In genomic region chr19:57825271-57826207, GRCm38 (mm10) we compare ENCODE assay signal across 11 mouse cellular contexts.
A peak's percentile ranks its signal among the peaks of the same experiment; 100 is the strongest.
DNase-seq lines count a peak whose midpoint lies in the region; ATAC-seq and TF ChIP-seq lines count a peak whose summit lies in the region.
"Had no signal": no experiment of that assay in that cellular context is flagged by ENCODE, and none has a peak within 500 bp of the region (broad histone marks: within the 10 kb centered on the region; RNA-seq: fewer than 3 reads in every experiment).

No protein-coding gene starts in this region.

- TF ChIP-seq EP300 in heart, adult 2 months (IDR thresholded peaks at IDR 0.05; ENCODE audit: insufficient read depth, low read depth, low read length), result no peak

- TF ChIP-seq CTCF in heart, adult 2 months (IDR thresholded peaks at IDR 0.05), result peak; percentile 21; the same call in 1 of the 2 replicates
- TF ChIP-seq CTCF in embryonic fibroblast, embryonic 13.5 days (IDR thresholded peaks at IDR 0.05; ENCODE audit: borderline replicate concordance, insufficient read depth, low read length), result peak; percentile 40; the same call in 1 of the 2 replicates

- no peak for ATAC-seq in heart, embryonic 11.5 days (replicated peaks; ENCODE audit: insufficient number of reproducible peaks, low FRiP score, low TSS enrichment)
- no peak for ATAC-seq in forebrain, embryonic 11.5 days (replicated peaks; ENCODE audit: low FRiP score)

- H3K4me1 ChIP-seq in heart, adult 2 months (ENCODE audit: control insufficient read depth, insufficient read depth, low read length), result no peaks in the 10 kb centered on the region; the same call in 1 of the 2 replicates
- H3K4me1 ChIP-seq in heart, embryonic 11.5 days (ENCODE audit: control insufficient read depth, insufficient read depth, low read length), result no peaks in the 10 kb centered on the region
- H3K4me1 ChIP-seq in embryonic fibroblast, embryonic 13.5 days (ENCODE audit: control insufficient read depth, insufficient read depth, low read length), result peaks cover 5% of the 10 kb centered on the region
- H3K4me1 ChIP-seq in forebrain, embryonic 11.5 days (replicated peaks; ENCODE audit: control insufficient read depth, insufficient read depth, low read length), result no peaks in the 10 kb centered on the region
- H3K4me1 ChIP-seq: embryonic facial prominence, embryonic 10.5 days had no signal

- H3K9ac ChIP-seq in heart, adult 2 months (ENCODE audit: low read depth, low read length), result no peak overlapping the region
- no peak overlapping the region for H3K9ac ChIP-seq in heart, embryonic 11.5 days (ENCODE audit: low read depth, low read length)
- no peak overlapping the region for H3K9ac ChIP-seq in forebrain, embryonic 11.5 days (ENCODE audit: low read length)
- H3K9ac ChIP-seq: limb, embryonic 15.5 days had no signal

- no peak for DNase-seq in heart, adult 2 months
- peak; percentile 46 to 51 for DNase-seq in right cerebral cortex, adult 2 months (ENCODE audit: low spot score in 2 of 2)
- DNase-seq in right cerebral cortex, postnatal 14 days, result no peak
- peak; percentile 19 for DNase-seq in testis, postnatal 14 days (ENCODE audit: low spot score)
- no peak for DNase-seq in forebrain, embryonic 11.5 days (ENCODE audit: low spot score)
- DNase-seq in spleen, postnatal 36 days (ENCODE audit: low spot score in 2 of 2), result no peak

- H3K4me3 ChIP-seq in heart, adult 2 months, result no peak overlapping the region
- H3K4me3 ChIP-seq in heart, embryonic 11.5 days (ENCODE audit: low read depth, low read length), result no peak overlapping the region
- no peak overlapping the region for H3K4me3 ChIP-seq in embryonic fibroblast, embryonic 13.5 days (ENCODE audit: insufficient read depth, low read length)
- no peak overlapping the region for H3K4me3 ChIP-seq in forebrain, embryonic 11.5 days (ENCODE audit: low read depth, low read length)
- H3K4me3 ChIP-seq: embryonic facial prominence, embryonic 10.5 days; limb, embryonic 15.5 days had no signal

- WGBS in heart, adult 2 months, result 81% methylated on average over 13 of the region's 13 CpGs
- WGBS in heart, embryonic 11.5 days (ENCODE audit: insufficient replicate concordance), result 79% methylated on average over 13 of the region's 13 CpGs
- WGBS in forebrain, embryonic 11.5 days, result 92% methylated on average over 13 of the region's 13 CpGs

- H3K79me2 ChIP-seq in heart, adult 2 months (replicated peaks; ENCODE audit: control insufficient read depth, insufficient read depth, low read length), result no peaks in the 10 kb centered on the region

- no peaks in the 10 kb centered on the region for H3K9me3 ChIP-seq in heart, embryonic 11.5 days (replicated peaks; ENCODE audit: control insufficient read depth, low read length)
- H3K9me3 ChIP-seq in forebrain, embryonic 11.5 days (ENCODE audit: control insufficient read depth, low read length), result no peaks in the 10 kb centered on the region; the same call in 1 of the 2 replicates
- H3K9me3 ChIP-seq: embryonic facial prominence, embryonic 10.5 days; limb, embryonic 15.5 days had no signal

- intact Hi-C loops in heart, adult 2 months (cut with DNase I), result no loop called here

- no peak overlapping the region for H3K27ac ChIP-seq in heart, adult 2 months
- H3K27ac ChIP-seq in heart, embryonic 11.5 days (ENCODE audit: low read depth, low read length), result no peak overlapping the region
- H3K27ac ChIP-seq in embryonic fibroblast, embryonic 13.5 days (ENCODE audit: insufficient read depth, low read length), result peak overlapping the region; percentile 44
- no peak overlapping the region for H3K27ac ChIP-seq in forebrain, embryonic 11.5 days (ENCODE audit: low read depth, low read length)
- H3K27ac ChIP-seq: embryonic facial prominence, embryonic 10.5 days; limb, embryonic 15.5 days had no signal

- TF ChIP-seq POLR2A in heart, adult 2 months (IDR thresholded peaks at IDR 0.05; ENCODE audit: insufficient read depth, low read depth, low read length), result no peak
- no peak for TF ChIP-seq POLR2A in embryonic fibroblast, embryonic 13.5 days (IDR thresholded peaks at IDR 0.05; ENCODE audit: low read depth, low read length)

- H3K27me3 ChIP-seq in heart, adult 2 months (ENCODE audit: control insufficient read depth, insufficient read depth, low read length), result no peaks in the 10 kb centered on the region
- no peaks in the 10 kb centered on the region for H3K27me3 ChIP-seq in heart, embryonic 11.5 days (ENCODE audit: control insufficient read depth, insufficient read depth, low read length)
- no peaks in the 10 kb centered on the region for H3K27me3 ChIP-seq in forebrain, embryonic 11.5 days (ENCODE audit: control insufficient read depth, insufficient read depth, low read length)
- H3K27me3 ChIP-seq: limb, embryonic 15.5 days had no signal

- no peak overlapping the region for H3K4me2 ChIP-seq in heart, embryonic 11.5 days
- no peak overlapping the region for H3K4me2 ChIP-seq in forebrain, embryonic 11.5 days (ENCODE audit: low read depth, low read length, severe bottlenecking)
- H3K4me2 ChIP-seq: limb, embryonic 15.5 days had no signal

- H3K36me3 ChIP-seq in heart, adult 2 months (ENCODE audit: control insufficient read depth, insufficient read depth, low read length), result no peaks in the 10 kb centered on the region
- H3K36me3 ChIP-seq in heart, embryonic 11.5 days (ENCODE audit: control insufficient read depth, insufficient read depth, low read length), result no peaks in the 10 kb centered on the region
- H3K36me3 ChIP-seq in forebrain, embryonic 11.5 days (ENCODE audit: control insufficient read depth, insufficient read depth, low read length), result no peaks in the 10 kb centered on the region; the same call in 1 of the 2 replicates
- H3K36me3 ChIP-seq: G1E had no signal

Comparison
In these comparisons a context has a peak if more than half of its experiments do, and no peak if none do; other contexts are left out.
1. DNase-seq: peak in right cerebral cortex, adult 2 months (2 of 2) and testis, postnatal 14 days (single experiment); none in heart, adult 2 months (0 of 2), right cerebral cortex, postnatal 14 days (single experiment), forebrain, embryonic 11.5 days (single experiment) and spleen, postnatal 36 days (0 of 2).